Mouse (Mus musculus): ENCODE data around the gene Dgcr8. TPM values are rescaled to one million over a fixed set of nuclear protein-coding genes. Genes with fewer than 3 reads are reported as not detected.

Gene Dgcr8
- polyA plus RNA-seq, 1 experiment from 2014 or later, result 21.4 TPM

DNA sequence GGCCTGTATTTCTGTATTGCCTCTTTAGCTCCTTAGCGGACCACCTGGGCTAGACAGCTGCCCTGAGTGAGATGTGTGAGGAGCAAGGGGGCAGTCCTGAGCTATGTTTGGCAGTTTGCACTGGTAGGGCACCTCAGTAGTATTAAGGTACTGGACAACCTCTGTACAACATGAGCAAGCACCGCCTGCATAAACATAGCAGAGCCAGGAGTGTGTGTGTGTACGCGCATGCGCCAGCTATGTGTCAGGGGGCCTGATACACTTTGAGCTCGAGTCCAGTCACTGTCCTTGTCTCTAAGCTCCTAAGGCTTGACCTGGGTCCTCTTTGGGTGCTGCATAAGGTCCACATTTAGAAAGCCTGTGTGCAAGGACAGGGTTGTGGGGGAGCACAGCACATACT lies 58.4 kb downstream of the Dgcr8 start:
- no peak overlapping the region for H3K4me3 ChIP-seq (replicated peaks)
- 84% methylated on average over 6 of the region's 6 CpGs for WGBS
- H3K9me3 ChIP-seq, result no peaks in the 10 kb centered on the region
- peaks cover 11% of the 10 kb centered on the region for H3K36me3 ChIP-seq
- no peak overlapping the region for H3K9ac ChIP-seq
- peaks cover 28% of the 10 kb centered on the region for H3K4me1 ChIP-seq (replicated peaks)
- no peak overlapping the region for H3K27ac ChIP-seq
- ATAC-seq, result no peak
- H3K27me3 ChIP-seq (replicated peaks), result no peaks in the 10 kb centered on the region
- H3K4me2 ChIP-seq (replicated peaks), result no peak overlapping the region

DNA sequence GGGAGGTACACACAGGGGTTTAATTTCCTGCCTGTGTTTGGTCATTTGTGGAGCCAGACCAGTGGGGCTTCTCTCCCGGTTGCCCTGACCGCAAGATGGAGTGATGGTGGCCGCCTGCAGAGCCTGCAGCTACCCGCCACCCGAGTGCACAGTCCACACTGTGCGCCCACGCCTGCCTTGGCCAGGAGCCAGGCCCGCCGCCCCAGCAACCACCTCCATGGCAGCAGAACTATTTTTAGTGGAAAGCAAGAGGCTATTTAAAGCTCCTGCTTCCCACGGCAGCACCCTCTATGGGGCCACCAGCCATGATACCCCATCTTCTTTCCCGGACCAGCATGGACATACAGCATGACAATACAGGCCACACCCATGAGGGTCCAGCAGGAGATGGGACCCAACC lies 59.4 kb downstream of the Dgcr8 start:
- H3K9me3 ChIP-seq, result no peaks in the 10 kb centered on the region
- 58% methylated on average over 11 of the region's 11 CpGs for WGBS
- H3K27me3 ChIP-seq (replicated peaks), result no peaks in the 10 kb centered on the region
- no peak overlapping the region for H3K9ac ChIP-seq
- ATAC-seq, result 0 out of 2 replicates have a peak, but pooled peaks have one; percentile 13
- H3K27ac ChIP-seq, result no peak overlapping the region
- H3K4me2 ChIP-seq (replicated peaks), result peak overlapping the region; percentile 1; the same call in 1 of the 2 replicates
- H3K36me3 ChIP-seq, result peaks cover 17% of the 10 kb centered on the region
- no peak overlapping the region for H3K4me3 ChIP-seq (replicated peaks)
- H3K4me1 ChIP-seq (replicated peaks), result peaks cover 27% of the 10 kb centered on the region

DNA sequence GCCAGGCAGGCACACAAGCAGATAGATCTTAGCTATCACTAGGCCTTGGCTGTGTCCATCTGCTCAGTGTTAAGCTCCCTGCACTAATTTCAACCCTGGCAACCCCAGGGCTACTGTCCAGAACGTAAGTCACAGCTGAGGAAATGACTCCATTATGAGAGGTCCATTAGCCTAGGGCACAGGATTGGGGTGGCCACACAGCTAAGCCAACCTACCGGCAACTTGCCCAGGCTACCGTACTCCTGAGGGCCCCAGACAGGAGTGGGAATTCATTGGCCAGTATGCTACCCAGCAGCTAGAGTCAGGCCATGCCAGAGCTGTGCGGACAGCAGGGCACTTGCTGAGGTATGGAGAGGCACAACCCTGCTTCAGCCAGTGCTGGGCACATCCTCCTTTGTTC lies 60.2 kb downstream of the Dgcr8 start:
- H3K27ac ChIP-seq, result no peak overlapping the region
- H3K9ac ChIP-seq, result no peak overlapping the region
- ATAC-seq, result no peak
- peaks cover 22% of the 10 kb centered on the region for H3K4me1 ChIP-seq (replicated peaks)
- H3K36me3 ChIP-seq, result peaks cover 23% of the 10 kb centered on the region
- H3K9me3 ChIP-seq, result no peaks in the 10 kb centered on the region
- H3K27me3 ChIP-seq (replicated peaks), result no peaks in the 10 kb centered on the region
- H3K4me2 ChIP-seq (replicated peaks), result no peak overlapping the region
- H3K4me3 ChIP-seq (replicated peaks), result no peak overlapping the region
- 95% methylated on average over 4 of the region's 4 CpGs for WGBS

GRCm38 (mm10) chr16:18227897-18228422 lies 61.1 kb downstream of the Dgcr8 start:
- H3K4me3 ChIP-seq (replicated peaks), result no peak overlapping the region
- ATAC-seq, result no peak
- 93% methylated on average over 20 of the region's 20 CpGs for WGBS
- H3K27me3 ChIP-seq (replicated peaks), result no peaks in the 10 kb centered on the region
- H3K4me2 ChIP-seq (replicated peaks), result no peak overlapping the region
- no peak overlapping the region for H3K27ac ChIP-seq
- peaks cover 16% of the 10 kb centered on the region for H3K4me1 ChIP-seq (replicated peaks)
- no peak overlapping the region for H3K9ac ChIP-seq
- no peaks in the 10 kb centered on the region for H3K9me3 ChIP-seq
- H3K36me3 ChIP-seq, result peaks cover 31% of the 10 kb centered on the region

DNA sequence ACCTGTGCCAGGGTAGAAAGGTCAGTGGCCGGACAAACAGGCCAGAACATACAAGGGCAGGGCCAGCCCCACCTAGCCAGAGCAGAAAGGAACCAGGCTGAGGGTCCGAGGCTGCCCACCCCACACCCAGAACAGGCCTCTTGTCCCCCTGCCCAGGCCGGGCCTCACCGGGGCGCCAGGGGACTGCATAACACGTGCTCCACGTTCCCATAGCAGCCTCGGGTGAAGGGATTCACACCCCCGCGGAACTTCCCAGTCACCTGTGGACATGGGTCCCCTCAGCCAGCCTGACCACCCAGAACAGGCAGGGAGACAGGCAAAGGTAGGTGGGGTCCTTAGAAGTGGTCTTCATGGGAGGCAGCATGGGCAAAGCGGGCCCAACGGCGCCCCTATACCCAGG lies 61.9 kb downstream of the Dgcr8 start:
- Histone ChIP-seq H3K27me3 (replicated peaks) (no peaks in the 10 kb centered on the region), H3K4me1 (replicated peaks) (peaks cover 16% of the 10 kb centered on the region), H3K9me3 (no peaks in the 10 kb centered on the region), H3K9ac (no peak overlapping the region), H3K36me3 (peaks cover 34% of the 10 kb centered on the region), H3K4me2 (replicated peaks) (no peak overlapping the region), H3K27ac (no peak overlapping the region), H3K4me3 (replicated peaks) (no peak overlapping the region)
- no peak for ATAC-seq
- 90% methylated on average over 13 of the region's 13 CpGs for WGBS

DNA sequence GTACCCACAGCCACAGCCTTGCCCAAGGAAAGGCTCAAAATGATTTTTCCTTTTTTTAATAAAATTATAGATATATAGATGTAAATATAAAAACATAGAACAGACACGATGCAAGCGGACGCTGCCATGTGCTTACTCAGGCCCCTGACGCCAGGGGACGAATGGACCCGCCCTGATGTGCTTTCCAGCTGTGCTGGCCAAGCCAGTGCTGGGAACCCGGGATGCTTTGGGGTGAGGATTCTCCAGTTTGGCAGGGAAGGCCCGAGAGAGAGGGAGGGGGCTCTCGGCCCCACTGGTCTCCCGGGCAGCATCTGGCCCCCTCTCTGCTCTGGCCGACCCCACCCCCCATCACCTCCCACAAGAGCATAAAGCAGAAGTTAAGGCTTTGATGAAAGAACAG lies 66.9 kb downstream of the Dgcr8 start:
- H3K4me3 ChIP-seq (replicated peaks), result no peak overlapping the region
- H3K27me3 ChIP-seq (replicated peaks), result no peaks in the 10 kb centered on the region
- peaks cover 11% of the 10 kb centered on the region for H3K4me1 ChIP-seq (replicated peaks)
- H3K9me3 ChIP-seq, result no peaks in the 10 kb centered on the region
- no peak for ATAC-seq
- WGBS, result 88% methylated on average over 11 of the region's 11 CpGs
- no peak overlapping the region for H3K9ac ChIP-seq
- H3K4me2 ChIP-seq (replicated peaks), result no peak overlapping the region
- H3K27ac ChIP-seq, result no peak overlapping the region
- H3K36me3 ChIP-seq, result peaks cover 29% of the 10 kb centered on the region

GRCm38 (mm10) chr16:18221543-18221898 lies 67.5 kb downstream of the Dgcr8 start:
- Histone ChIP-seq H3K9ac (no peak overlapping the region), H3K4me3 (replicated peaks) (no peak overlapping the region), H3K36me3 (peaks cover 29% of the 10 kb centered on the region), H3K4me1 (replicated peaks) (peaks cover 11% of the 10 kb centered on the region), H3K27ac (no peak overlapping the region), H3K4me2 (replicated peaks) (no peak overlapping the region), H3K27me3 (replicated peaks) (no peaks in the 10 kb centered on the region), H3K9me3 (no peaks in the 10 kb centered on the region)
- 73% methylated on average over 11 of the region's 11 CpGs for WGBS
- no peak for ATAC-seq

DNA sequence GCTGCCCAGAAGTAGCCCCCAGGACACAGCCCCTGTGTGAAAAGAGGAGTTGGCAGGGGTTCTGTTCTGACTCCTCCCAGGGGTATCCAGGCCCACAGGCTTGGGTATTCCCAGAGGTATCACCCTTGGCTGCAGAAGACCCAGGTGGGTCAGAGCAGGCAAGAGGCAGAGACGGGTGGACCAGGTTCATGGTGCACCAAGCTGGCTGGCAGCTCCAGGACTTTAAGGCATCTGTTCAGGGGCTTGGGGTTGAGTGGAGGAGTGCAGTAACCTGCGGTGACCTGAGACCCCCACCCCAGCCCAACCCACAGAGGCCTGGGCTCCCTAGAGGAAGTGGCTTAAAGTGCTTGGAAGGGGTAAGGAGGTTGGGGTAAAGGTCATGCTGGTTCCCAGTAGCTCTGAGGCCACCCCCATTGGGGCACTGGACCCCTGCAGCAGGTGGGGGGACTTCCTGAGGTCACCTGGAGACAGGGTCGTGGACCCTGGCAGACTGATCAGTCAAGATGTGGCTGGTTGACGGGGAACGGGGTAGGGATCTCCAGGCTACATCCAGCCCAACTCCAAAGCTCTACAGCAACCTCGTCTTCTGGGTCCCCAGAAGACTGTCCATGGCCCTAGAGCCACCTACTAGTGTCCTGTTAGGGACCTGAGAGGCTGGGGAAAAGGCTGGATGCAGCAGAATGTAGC lies 68.0 kb downstream of the Dgcr8 start:
- peaks cover 11% of the 10 kb centered on the region for H3K4me1 ChIP-seq (replicated peaks)
- no peaks in the 10 kb centered on the region for H3K27me3 ChIP-seq (replicated peaks)
- no peak for ATAC-seq
- H3K27ac ChIP-seq, result no peak overlapping the region
- no peaks in the 10 kb centered on the region for H3K9me3 ChIP-seq
- H3K4me2 ChIP-seq (replicated peaks), result no peak overlapping the region
- no peak overlapping the region for H3K9ac ChIP-seq
- no peak overlapping the region for H3K4me3 ChIP-seq (replicated peaks)
- peaks cover 23% of the 10 kb centered on the region for H3K36me3 ChIP-seq
- 86% methylated on average over 6 of the region's 6 CpGs for WGBS

GRCm38 (mm10) chr16:18220001-18220400 lies 69.0 kb downstream of the Dgcr8 start:
- Histone ChIP-seq H3K4me1 (replicated peaks) (peaks cover 11% of the 10 kb centered on the region), H3K9me3 (no peaks in the 10 kb centered on the region), H3K27me3 (replicated peaks) (no peaks in the 10 kb centered on the region), H3K36me3 (peaks cover 21% of the 10 kb centered on the region), H3K4me3 (replicated peaks) (no peak overlapping the region), H3K4me2 (replicated peaks) (no peak overlapping the region), H3K27ac (peak overlapping the region; percentile 68; the same call in 1 of the 2 replicates), H3K9ac (no peak overlapping the region)
- 38% methylated on average over 8 of the region's 8 CpGs for WGBS
- peak; percentile 80 for ATAC-seq

DNA sequence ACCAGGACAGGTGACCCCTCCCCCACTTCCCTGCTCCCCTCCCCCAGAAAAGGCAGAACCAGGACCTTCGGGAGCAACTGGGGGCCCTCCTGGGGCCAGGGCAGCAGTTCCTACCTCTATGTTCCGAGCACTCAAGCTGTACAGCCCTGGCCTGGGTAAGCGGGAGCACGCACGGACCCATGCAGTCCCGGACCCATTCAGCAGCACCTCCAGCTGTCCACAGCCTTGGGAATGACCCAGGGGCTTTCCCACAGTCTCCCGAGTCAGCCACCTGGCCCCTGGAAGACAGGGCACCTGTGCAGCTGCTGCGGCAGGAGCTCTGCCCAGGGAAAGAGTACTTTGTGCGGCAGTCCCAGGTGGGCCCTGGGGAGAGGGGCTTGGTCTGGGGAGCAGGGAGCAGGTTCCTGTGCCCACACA lies 70.5 kb downstream of the Dgcr8 start:
- Histone ChIP-seq H3K9me3 (no peaks in the 10 kb centered on the region), H3K9ac (no peak overlapping the region), H3K27me3 (replicated peaks) (no peaks in the 10 kb centered on the region), H3K36me3 (peaks cover 9% of the 10 kb centered on the region; the same call in 1 of the 2 replicates), H3K4me3 (replicated peaks) (no peak overlapping the region), H3K4me1 (replicated peaks) (peaks cover 11% of the 10 kb centered on the region), H3K27ac (no peak overlapping the region), H3K4me2 (replicated peaks) (no peak overlapping the region)
- no peak for ATAC-seq
- 69% methylated on average over 9 of the region's 9 CpGs for WGBS

GRCm38 (mm10) chr16:18217579-18217978 lies 71.5 kb downstream of the Dgcr8 start, which contains the start of gene Ccdc188:
TSS of gene Ccdc188 (plus strand) at chr16:18217879.
- Histone ChIP-seq H3K27me3 (replicated peaks) (no peaks in the 10 kb centered on the region), H3K36me3 (no peaks in the 10 kb centered on the region), H3K4me3 (replicated peaks) (no peak within 1 kb of the TSS), H3K4me1 (replicated peaks) (peaks cover 11% of the 10 kb centered on the region), H3K9ac (no peak within 1 kb of the TSS), H3K9me3 (no peaks in the 10 kb centered on the region), H3K4me2 (replicated peaks) (no peak within 1 kb of the TSS), H3K27ac (no peak within 1 kb of the TSS)
- 88% methylated on average over 4 of the region's 4 CpGs for WGBS
- no peak for ATAC-seq

DNA sequence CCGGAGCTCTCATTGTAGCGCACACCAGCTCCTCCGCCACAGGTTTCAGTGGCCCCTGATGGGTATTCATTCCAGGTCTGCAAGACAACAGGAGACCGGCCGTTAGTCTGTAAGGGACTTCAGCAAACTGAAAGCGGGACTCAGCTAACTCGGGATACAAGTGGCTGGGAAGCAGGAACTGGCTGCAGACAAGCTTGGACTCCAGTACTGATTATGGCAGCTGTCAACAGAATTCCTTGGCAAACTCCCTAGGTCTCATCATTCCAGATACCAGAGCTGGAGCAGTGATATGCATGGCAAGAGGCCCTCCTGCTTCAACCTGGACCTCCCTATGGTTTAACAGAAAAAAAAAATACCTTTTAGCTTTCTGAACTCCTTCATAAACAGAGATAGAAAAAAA lies 74.2 kb downstream of the Dgcr8 start:
- Histone ChIP-seq H3K27me3 (replicated peaks) (no peaks in the 10 kb centered on the region), H3K4me1 (replicated peaks) (peaks cover 10% of the 10 kb centered on the region), H3K36me3 (no peaks in the 10 kb centered on the region), H3K9ac (no peak overlapping the region), H3K27ac (no peak overlapping the region), H3K9me3 (no peaks in the 10 kb centered on the region), H3K4me3 (replicated peaks) (no peak overlapping the region), H3K4me2 (replicated peaks) (no peak overlapping the region)
- 83% methylated on average over 7 of the region's 7 CpGs for WGBS
- no peak for ATAC-seq

- Histone ChIP-seq H3K9ac (no peak overlapping the region), H3K9me3 (no peaks in the 10 kb centered on the region), H3K27me3 (replicated peaks) (no peaks in the 10 kb centered on the region), H3K27ac (no peak overlapping the region), H3K4me3 (replicated peaks) (no peak overlapping the region), H3K4me1 (replicated peaks) (peaks cover 6% of the 10 kb centered on the region; the same call in 1 of the 2 replicates), H3K4me2 (replicated peaks) (no peak overlapping the region), H3K36me3 (no peaks in the 10 kb centered on the region)
- WGBS, result 47% methylated on average over 6 of the region's 6 CpGs
- no peak for ATAC-seq
These were observed 75.4 kb downstream of the Dgcr8 start for GRCm38 (mm10) chr16:18213689-18214088.
